Mouse (Mus musculus) Patski (cell line): Measurements from ENCODE around the gene Ift140. TPM values are rescaled to one million over a fixed set of nuclear protein-coding genes. Genes with fewer than 3 reads are reported as not detected.
"Not testable (repeated sequence)": the region's sequence is repeated elsewhere in the genome, so short reads cannot be mapped to it uniquely, and the experiment has no call there.

ENCODE experiments used
- ATAC-seq: fragments of 100-300 bp; one replicate; pipeline ENCODE4 v1.8.0; 2021
- CTCF ChIA-PET: fragments of 350-600 bp; sonication (Branson Sonifier 250); formaldehyde crosslinking; loops from one replicate; lab custom pipeline; 2022; ENCODE audit warnings: inconsistent platforms; lab: Charles Lee
- POLR2A ChIA-PET: fragments of 350-600 bp; sonication (Branson Sonifier 250); formaldehyde crosslinking; loops from one replicate; lab custom pipeline; 2022; ENCODE audit warnings: antibody characterized with exemption, inconsistent platforms; lab: Charles Lee
- DNase-seq: peaks from one replicate; pipeline ENCODE4 v3.0.0-alpha.2; 2011; ENCODE audit warnings: low read depth, low spot score
- H3K27me3 ChIP-seq: fragments of 371-371 bp; one replicate; pipeline ENCODE4 v1.5.1; 2021
- CTCF ChIP-seq: fragments of 100-300 bp; IDR thresholded peaks from one replicate; pipeline ENCODE4 v1.5.1; 2021
- in situ Hi-C: fragments of 300-500 bp; cut with MboI; formaldehyde crosslinking; loops from 3 replicates; pipeline ENCODE4 v1.11.1; 2018; ENCODE audit warnings: low pct_unique_long_range_greater_than_20kb, mixed read lengths
- polyA plus RNA-seq: library from polyadenylated mRNA; unstranded; gene quantifications from one replicate; pipeline ENCODE4 v1.2.3, GENCODE M21; 2021

Gene Ift140
- polyA plus RNA-seq, 1 experiment from 2014 or later: 24.5 TPM

DNA sequence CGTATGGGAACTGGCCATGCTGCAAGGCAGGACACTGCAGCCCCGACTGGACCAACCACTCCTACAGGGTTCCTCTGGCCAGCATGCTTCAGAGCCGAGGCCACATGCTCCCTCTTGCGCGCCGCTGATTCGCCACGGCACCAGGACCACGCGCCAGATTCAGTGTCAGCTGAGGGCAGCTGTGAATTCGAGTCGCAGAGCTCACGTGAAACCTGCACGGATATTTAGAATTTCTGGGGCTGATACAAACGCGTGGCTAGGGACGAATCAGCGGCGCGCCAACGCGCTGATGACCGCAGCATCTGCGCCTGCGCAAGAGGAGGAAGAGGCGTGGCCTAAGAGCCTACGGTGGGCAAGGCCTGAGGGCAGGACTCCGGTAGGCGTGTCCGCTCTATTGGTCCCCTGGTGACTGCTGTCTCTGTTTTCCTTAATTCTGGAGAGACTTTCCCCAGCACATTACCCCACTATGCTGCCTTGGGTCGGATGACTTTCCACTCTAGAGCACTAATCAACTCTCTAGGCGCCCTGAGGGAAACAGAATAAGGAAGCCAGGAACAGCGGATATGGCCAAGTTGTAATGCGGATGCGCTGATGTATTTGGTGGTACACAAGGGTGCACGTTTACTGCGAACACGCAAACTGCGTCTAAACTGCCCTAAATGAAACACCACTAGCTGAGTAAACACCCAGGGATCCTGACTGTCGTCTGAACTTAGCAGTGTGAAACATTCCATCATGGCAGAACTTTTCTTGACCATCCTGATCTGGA, 100.0 kb downstream of the Ift140 start, which contains the start of gene Telo2:
Telo2 (minus strand) TSS at position 304 of the 769 bp plus-strand sequence.
- POLR2A ChIA-PET: interaction anchor here (1.4 kb wide), 1 partner anchor 11 kb away, joined by 4 read pairs; no protein-coding TSS in a partner anchor
- H3K27me3 ChIP-seq: peaks cover 5% of the 10 kb centered on the region
- CTCF ChIA-PET: interaction anchor here (1.8 kb wide), 1 partner anchor 30 kb away, joined by 4 read pairs; no protein-coding TSS in a partner anchor
- DNase-seq (peak; percentile 58), ATAC-seq (peak; percentile 63)
- TF ChIP-seq CTCF: no peak
- in situ Hi-C loops: loop anchor here (5.0 kb wide), 1 partner anchor 156 kb away; the partner anchor contains the start of gene Ube2i

DNA sequence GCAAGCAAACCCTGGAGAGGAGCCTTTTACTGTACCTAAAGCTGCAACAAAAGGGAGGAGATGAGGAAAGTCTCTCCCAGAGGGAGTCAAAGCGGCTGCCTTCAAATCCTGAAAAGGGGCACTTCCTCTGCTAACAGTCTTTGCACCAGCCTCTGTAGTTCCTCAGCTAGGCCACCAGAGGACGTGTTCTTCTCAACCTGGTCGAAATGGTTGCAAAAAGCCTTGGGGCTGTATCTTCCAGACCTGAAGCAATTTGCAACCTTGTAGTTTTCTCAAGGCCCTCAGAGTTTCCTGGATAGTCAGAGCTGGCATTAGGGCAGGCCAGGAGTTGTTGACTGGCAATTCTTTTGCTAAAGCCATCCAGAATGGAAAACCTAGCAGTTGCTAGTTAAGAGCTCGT, 101.4 kb downstream of the Ift140 start:
- POLR2A ChIA-PET: interaction anchor here (0.6 to 1.4 kb wide), 2 partner anchors 10 to 17 kb away, joined by 3 to 4 read pairs; no protein-coding TSS in a partner anchor

DNA sequence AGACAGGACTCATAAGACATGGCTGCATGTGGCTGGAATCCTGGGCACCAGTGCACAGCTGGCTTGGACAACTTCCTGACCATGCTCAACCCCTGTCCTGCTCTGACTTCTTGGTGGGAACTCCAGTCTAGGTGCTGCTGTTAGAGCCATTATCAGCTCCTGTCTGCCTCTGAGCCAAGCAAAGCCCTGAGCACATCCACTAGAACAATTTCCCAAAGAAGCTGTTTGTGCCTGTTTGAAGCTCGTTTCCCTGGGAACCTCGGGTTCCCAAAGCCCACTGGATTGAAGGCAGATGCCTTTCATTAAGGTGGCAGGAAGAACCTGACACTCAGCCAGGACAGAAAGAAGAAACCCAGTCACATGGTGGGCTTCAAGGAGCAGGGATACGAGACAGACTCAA, 104.5 kb downstream of the Ift140 start, which contains the start of gene Ptx4:
Ptx4 (plus strand) TSS at position 355 of the 400 bp plus-strand sequence.
- in situ Hi-C loops: no loop called here
- H3K27me3 ChIP-seq: peaks cover 5% of the 10 kb centered on the region
- POLR2A ChIA-PET: no interaction called here
- no peak for TF ChIP-seq CTCF
- ATAC-seq (no peak), DNase-seq (no peak)
- CTCF ChIA-PET: interaction anchor here (0.8 to 1.5 kb wide), 2 partner anchors 9 kb away, joined by 3 read pairs; no protein-coding TSS in a partner anchor

More for the DNA sequence above, 101.4 kb downstream of the Ift140 start:
- TF ChIP-seq CTCF: peak; percentile 88
- in situ Hi-C loops: loop anchor here (5.0 kb wide), 1 partner anchor 155 kb away; the partner anchor contains the start of gene Ube2i
- H3K27me3 ChIP-seq: peaks cover 5% of the 10 kb centered on the region
- DNase-seq (no peak), ATAC-seq (no peak)
- CTCF ChIA-PET: interaction anchor here (1.2 to 2.2 kb wide), 7 partner anchors 10 to 172 kb away, joined by 3 to 7 read pairs (median 5); no protein-coding TSS in a partner anchor

DNA sequence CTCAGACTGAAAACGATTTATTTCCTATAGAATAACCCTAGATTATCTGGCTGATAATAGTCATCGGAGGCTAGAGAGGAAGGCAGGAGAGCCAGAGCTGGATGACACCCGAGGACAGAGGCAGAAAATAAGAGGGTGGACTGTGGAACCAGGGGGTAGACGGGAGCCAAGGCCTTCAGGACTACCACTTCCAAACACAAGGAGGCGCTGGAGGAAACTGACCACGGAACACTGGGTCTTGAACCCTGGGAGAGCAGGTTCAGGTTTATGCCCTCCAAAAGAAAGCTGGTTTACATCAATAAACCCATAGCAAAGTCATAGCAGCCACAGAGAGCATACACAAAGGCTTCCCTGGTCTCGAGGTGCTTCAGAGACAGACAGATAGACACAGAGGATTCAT, 108.1 kb downstream of the Ift140 start:
- no peak for ATAC-seq
- no peak for DNase-seq
- ChIA-PET CTCF (no interaction called here), POLR2A (no interaction called here)
- in situ Hi-C loops: no loop called here
- peaks cover 5% of the 10 kb centered on the region for H3K27me3 ChIP-seq
- TF ChIP-seq CTCF: peak; percentile 54

DNA sequence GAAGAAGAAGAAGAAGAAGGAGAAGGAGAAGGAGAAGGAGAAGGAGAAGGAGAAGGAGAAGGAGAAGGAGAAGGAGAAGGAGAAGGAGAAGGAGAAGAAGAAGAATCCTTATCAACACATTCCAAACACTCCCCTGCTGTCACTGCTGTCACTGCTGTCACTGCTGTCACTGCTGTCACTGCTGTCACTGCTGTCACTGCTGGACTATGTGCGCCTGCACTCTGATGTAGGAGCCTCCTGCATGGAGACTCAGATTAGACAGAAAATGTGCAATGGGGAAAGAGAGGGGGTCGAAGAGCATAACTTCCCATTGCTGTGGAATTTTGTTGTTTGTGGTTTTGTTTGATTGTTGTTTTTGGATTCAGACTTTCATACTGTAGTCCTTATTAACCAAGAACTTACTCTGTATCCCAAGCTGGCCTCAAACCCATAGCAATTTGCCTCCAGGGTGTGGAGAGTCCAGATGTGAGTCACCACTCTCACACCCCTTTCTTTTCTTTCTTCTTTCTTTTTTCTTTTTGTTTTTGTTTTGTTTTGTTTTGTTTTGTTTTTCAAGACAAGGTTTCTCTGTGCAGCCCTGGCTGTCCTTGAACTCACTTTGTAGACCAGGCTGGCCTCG, 109.7 kb downstream of the Ift140 start:
- CTCF ChIA-PET, ATAC-seq, H3K27me3 ChIP-seq, POLR2A ChIA-PET, in situ Hi-C loops, DNase-seq: not testable (repeated sequence)

DNA sequence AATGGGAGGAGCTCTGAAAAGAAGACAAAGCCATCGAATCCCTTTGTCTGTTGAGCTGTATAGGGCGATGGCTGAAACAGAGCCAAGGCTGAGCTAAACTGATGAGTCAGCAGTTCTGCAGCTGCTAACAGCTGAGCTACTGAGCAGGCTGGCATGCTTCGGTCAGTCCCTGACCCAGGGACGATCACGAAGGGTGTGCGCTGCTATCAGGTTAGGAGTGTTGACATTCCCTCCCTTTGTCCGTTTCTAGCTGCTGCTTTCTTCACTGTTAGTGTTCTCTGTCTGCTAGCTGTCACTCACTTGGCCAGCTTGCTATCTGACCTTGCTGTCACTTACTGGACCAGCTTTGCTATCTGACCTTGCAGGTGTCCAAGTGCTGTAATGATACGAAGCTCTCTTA, 111.2 kb downstream of the Ift140 start:
- no peak for ATAC-seq
- no peak for TF ChIP-seq CTCF
- POLR2A ChIA-PET: interaction anchor here (1.2 to 1.5 kb wide), 2 partner anchors 11 to 57 kb away, joined by 4 read pairs; partner anchors contain the start of genes BC003965 and Telo2
- in situ Hi-C loops: no loop called here
- no peak for DNase-seq
- no peaks in the 10 kb centered on the region for H3K27me3 ChIP-seq
- CTCF ChIA-PET: interaction anchor here (1.4 to 2.1 kb wide), 2 partner anchors 9 to 10 kb away, joined by 3 to 7 read pairs; no protein-coding TSS in a partner anchor

DNA sequence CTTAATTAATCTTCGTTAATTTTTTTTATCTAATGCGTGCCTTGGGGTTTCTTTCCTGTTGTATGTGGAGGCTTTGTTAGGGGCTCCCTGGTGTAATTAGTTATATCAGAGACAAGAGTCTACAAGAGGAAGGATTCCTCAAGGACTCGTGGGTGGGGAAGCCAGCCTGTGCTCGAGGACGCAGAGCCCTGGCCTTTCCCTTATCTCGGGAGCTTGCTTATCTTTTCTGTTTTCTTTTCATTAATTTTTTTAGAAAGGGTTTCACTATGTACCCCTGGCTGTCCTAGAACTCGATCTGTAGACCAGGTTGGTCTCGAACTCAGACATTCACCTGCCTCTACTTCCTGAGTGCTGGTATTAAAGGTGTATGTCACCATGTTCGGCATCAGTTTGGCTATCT, 111.8 kb downstream of the Ift140 start:
- DNase-seq: no peak
- no peaks in the 10 kb centered on the region for H3K27me3 ChIP-seq
- no peak for TF ChIP-seq CTCF
- ChIA-PET CTCF (interaction anchor here (1.4 to 2.1 kb wide), 2 partner anchors 8 to 10 kb away, joined by 3 to 7 read pairs; no protein-coding TSS in a partner anchor), POLR2A (interaction anchor here (1.2 to 1.5 kb wide), 2 partner anchors 11 to 57 kb away, joined by 4 read pairs; partner anchors contain the start of genes BC003965 and Telo2)
- ATAC-seq: no peak
- in situ Hi-C loops: no loop called here

DNA sequence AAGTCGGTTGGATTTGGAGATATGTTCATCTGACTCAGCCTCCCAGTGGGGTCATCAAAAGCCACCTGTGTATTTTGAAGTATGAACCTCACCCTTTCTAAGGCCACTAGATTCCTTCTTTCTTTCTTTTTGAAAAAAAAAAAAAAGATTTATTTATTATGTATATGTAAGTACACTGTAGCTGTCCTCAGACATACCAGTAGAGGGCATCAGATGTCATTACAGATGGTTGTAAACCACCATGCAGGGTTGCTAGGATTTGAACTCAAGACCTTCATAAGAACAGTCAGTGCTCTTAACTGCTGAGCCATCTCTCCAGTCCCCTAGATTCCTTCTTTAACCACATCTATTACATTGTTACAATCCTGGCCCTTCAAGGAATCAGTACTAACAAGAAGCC, 114.2 kb downstream of the Ift140 start:
- H3K27me3 ChIP-seq: no peaks in the 10 kb centered on the region
- CTCF ChIA-PET: interaction anchor here (0.8 to 1.3 kb wide), 2 partner anchors 10 kb away, joined by 3 read pairs; partner anchors contain the start of gene Ptx4
- DNase-seq (no peak), ATAC-seq (no peak)
- TF ChIP-seq CTCF: no peak
- POLR2A ChIA-PET: no interaction called here
- in situ Hi-C loops: no loop called here

DNA sequence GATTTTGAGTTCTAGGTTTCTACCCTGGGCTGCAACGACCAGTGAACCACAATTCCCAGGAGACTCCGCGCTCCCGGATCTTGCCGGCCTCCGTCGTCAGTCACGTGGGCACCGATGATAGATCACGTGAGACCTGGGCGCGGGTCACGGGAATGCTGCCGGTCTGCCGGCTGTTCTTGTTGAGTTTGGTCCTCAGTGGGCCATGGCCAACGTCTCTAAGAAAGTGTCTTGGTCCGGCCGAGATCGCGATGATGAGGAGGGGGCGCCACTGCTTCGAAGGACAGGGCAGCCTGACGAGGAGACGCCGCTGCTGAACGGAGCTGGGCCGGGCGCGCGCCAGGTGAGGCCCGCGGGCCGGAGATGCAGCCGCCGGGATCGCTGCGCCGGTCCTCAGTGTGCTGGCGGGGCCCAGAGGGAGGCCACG, 117.4 kb downstream of the Ift140 start, which contains the start of gene Clcn7:
Clcn7 (plus strand) TSS at position 117 of the 424 bp plus-strand sequence.
- no peaks in the 10 kb centered on the region for H3K27me3 ChIP-seq
- in situ Hi-C loops: no loop called here
- POLR2A ChIA-PET: no interaction called here
- DNase-seq (peak; percentile 53), ATAC-seq (no peak)
- CTCF ChIA-PET: no interaction called here
- no peak for TF ChIP-seq CTCF

DNA sequence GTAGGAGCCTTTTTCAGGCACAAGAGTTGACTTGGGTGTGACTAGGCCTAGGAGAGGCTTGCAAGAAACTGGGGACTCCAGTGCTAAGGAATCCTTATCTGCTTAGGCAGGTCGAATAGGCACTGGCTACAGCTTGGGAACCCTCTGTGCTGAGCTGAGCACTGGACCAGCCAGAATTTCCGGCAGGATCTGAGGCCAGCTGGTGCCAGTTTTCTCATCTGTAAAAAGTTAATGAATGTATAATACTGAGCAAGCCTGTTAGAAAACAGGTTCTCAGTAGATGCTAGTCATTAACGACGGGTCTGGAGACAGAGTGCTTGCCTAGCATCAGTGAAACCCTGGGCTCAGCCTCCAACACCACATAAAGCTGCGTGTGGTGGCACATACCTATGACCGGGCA, 119.7 kb downstream of the Ift140 start:
- ChIA-PET CTCF (interaction anchor here (0.9 to 1.4 kb wide), 2 partner anchors 9 to 18 kb away, joined by 3 to 6 read pairs; no protein-coding TSS in a partner anchor), POLR2A (no interaction called here)
- ATAC-seq: no peak
- DNase-seq: no peak
- no peaks in the 10 kb centered on the region for H3K27me3 ChIP-seq
- TF ChIP-seq CTCF: no peak
- in situ Hi-C loops: no loop called here
